Mouse (Mus musculus) forebrain, postnatal 0 days (tissue): ENCODE measurements at regions not wholly inside any gene's neighbourhood (a gene's known extent, or its start where the extent isn't known, plus 50 kb on each side); places are given as distances from the start of the nearest gene placed in this dataset.

Experiments
- ATAC-seq: fragments of 200-750 bp; cut with Nextera tagmentation; 2 replicates; pipeline ENCODE4 v1.8.0; 2017; ENCODE audit warnings: mild to moderate bottlenecking, moderate library complexity
- DNase-seq: peaks from one replicate; pipeline ENCODE4 v3.0.0-alpha.2; 2015
- H3K27ac ChIP-seq: fragments of 300-500 bp; sonication (generic); 2 replicates; pipeline ENCODE4 v1.5.1; 2014; ENCODE audit warnings: low read depth, mild to moderate bottlenecking, antibody characterized with exemption, low read length, moderate library complexity, mixed read lengths
- H3K27me3 ChIP-seq: fragments of 300-500 bp; sonication (generic); 2 replicates; pipeline ENCODE4 v1.6.1; 2014; ENCODE audit warnings: mild to moderate bottlenecking, low read length, mixed read lengths; ENCODE audit not compliant: insufficient read depth
- H3K36me3 ChIP-seq: fragments of 300-500 bp; sonication (generic); 2 replicates; pipeline ENCODE4 v1.6.1; 2014; ENCODE audit warnings: mild to moderate bottlenecking, moderate library complexity; ENCODE audit not compliant: insufficient read depth
- H3K4me1 ChIP-seq: fragments of 300-500 bp; sonication (generic); 2 replicates; pipeline ENCODE4 v1.6.1; 2014; ENCODE audit warnings: antibody characterized with exemption; ENCODE audit not compliant: insufficient read depth
- H3K4me2 ChIP-seq: fragments of 300-500 bp; sonication (generic); 2 replicates; pipeline ENCODE4 v1.6.1; 2014; ENCODE audit warnings: low read depth, mild to moderate bottlenecking, moderate library complexity
- H3K4me3 ChIP-seq: fragments of 300-500 bp; sonication (generic); 2 replicates; pipeline ENCODE4 v1.5.1; 2014; ENCODE audit warnings: low read depth, low read length, mixed read lengths
- H3K9ac ChIP-seq: fragments of 300-500 bp; sonication (generic); 2 replicates; pipeline ENCODE4 v1.6.1; 2014; ENCODE audit warnings: mild to moderate bottlenecking
- H3K9me3 ChIP-seq: fragments of 300-500 bp; sonication (generic); 2 replicates; pipeline ENCODE4 v1.6.1; 2016; ENCODE audit warnings: low read length
- CTCF ChIP-seq: sonication (generic); IDR thresholded peaks from 2 replicates; pipeline ENCODE4 v1.5.1; 2016; ENCODE audit warnings: antibody characterized with exemption, control low read depth, low read depth
- WGBS: fragments of 180-500 bp; shearing (Covaris S2); extraction: QIAGEN DNeasy Blood & Tissue Kit; methylation state at CpG from one replicate; pipeline ENCODE4 v1.1.7; 2014; 5-methylcytosine and 5-hydroxymethylcytosine counted together

GRCm38 (mm10) chr2:108764703-108765102, 515.8 kb upstream of the Kif18a start:
- H3K4me3 ChIP-seq: no peak overlapping the region
- H3K9me3 ChIP-seq: no peaks in the 10 kb centered on the region
- H3K27me3 ChIP-seq: no peaks in the 10 kb centered on the region
- no peaks in the 10 kb centered on the region for H3K4me1 ChIP-seq
- DNase-seq: no peak
- no peak overlapping the region for H3K27ac ChIP-seq
- 86% methylated on average over 4 of the region's 4 CpGs for WGBS
- no peaks in the 10 kb centered on the region for H3K36me3 ChIP-seq
- no peak overlapping the region for H3K4me2 ChIP-seq
- ATAC-seq: no peak
- no peak for TF ChIP-seq CTCF
- no peak overlapping the region for H3K9ac ChIP-seq

- H3K27me3 ChIP-seq: no peaks in the 10 kb centered on the region
- ATAC-seq (no peak), DNase-seq (no peak)
- no peak overlapping the region for H3K27ac ChIP-seq
- H3K4me3 ChIP-seq: no peak overlapping the region
- H3K9me3 ChIP-seq: no peaks in the 10 kb centered on the region
- 87% methylated on average over 2 of the region's 2 CpGs for WGBS
- no peak for TF ChIP-seq CTCF
- no peaks in the 10 kb centered on the region for H3K4me1 ChIP-seq
- no peaks in the 10 kb centered on the region for H3K36me3 ChIP-seq
- no peak overlapping the region for H3K9ac ChIP-seq
- H3K4me2 ChIP-seq: no peak overlapping the region
These were observed 514.1 kb upstream of the Kif18a start for GRCm38 (mm10) chr2:108766461-108766860.

GRCm38 (mm10) chr2:108770383-108770782, 510.2 kb upstream of the Kif18a start:
- H3K36me3 ChIP-seq: no peaks in the 10 kb centered on the region
- no peak for TF ChIP-seq CTCF
- no peak overlapping the region for H3K4me2 ChIP-seq
- no peak overlapping the region for H3K4me3 ChIP-seq
- no peak for DNase-seq
- H3K9ac ChIP-seq: no peak overlapping the region
- no peaks in the 10 kb centered on the region for H3K27me3 ChIP-seq
- no peak overlapping the region for H3K27ac ChIP-seq
- no peaks in the 10 kb centered on the region for H3K4me1 ChIP-seq
- 98% methylated on average over 1 of the region's 1 CpGs for WGBS
- no peak for ATAC-seq
- no peaks in the 10 kb centered on the region for H3K9me3 ChIP-seq

GRCm38 (mm10) chr2:108783457-108783856, 497.1 kb upstream of the Kif18a start:
- Histone ChIP-seq H3K9me3 (no peaks in the 10 kb centered on the region), H3K27me3 (no peaks in the 10 kb centered on the region), H3K4me3 (no peak overlapping the region), H3K27ac (no peak overlapping the region), H3K4me1 (no peaks in the 10 kb centered on the region), H3K9ac (no peak overlapping the region), H3K4me2 (no peak overlapping the region), H3K36me3 (no peaks in the 10 kb centered on the region)
- TF ChIP-seq CTCF: no peak
- DNase-seq: no peak
- ATAC-seq: no peak

- Histone ChIP-seq H3K9me3 (no peaks in the 10 kb centered on the region), H3K4me2 (no peak overlapping the region), H3K4me1 (no peaks in the 10 kb centered on the region), H3K9ac (no peak overlapping the region), H3K4me3 (no peak overlapping the region), H3K36me3 (no peaks in the 10 kb centered on the region), H3K27me3 (no peaks in the 10 kb centered on the region), H3K27ac (no peak overlapping the region)
- DNase-seq: no peak
- no peak for TF ChIP-seq CTCF
- 89% methylated on average over 19 of the region's 19 CpGs for WGBS
- ATAC-seq: no peak
These were observed 495.2 kb upstream of the Kif18a start for GRCm38 (mm10) chr2:108785161-108785957.

GRCm38 (mm10) chr2:108789166-108789565, 491.4 kb upstream of the Kif18a start:
- TF ChIP-seq CTCF: no peak
- no peak overlapping the region for H3K27ac ChIP-seq
- no peak for DNase-seq

GRCm38 (mm10) chr2:108795145-108795544, 485.4 kb upstream of the Kif18a start:
- WGBS: 79% methylated on average over 2 of the region's 2 CpGs
- no peak overlapping the region for H3K4me2 ChIP-seq
- DNase-seq: no peak
- no peak overlapping the region for H3K9ac ChIP-seq
- no peak overlapping the region for H3K27ac ChIP-seq
- H3K4me1 ChIP-seq: no peaks in the 10 kb centered on the region
- no peak for ATAC-seq
- no peaks in the 10 kb centered on the region for H3K9me3 ChIP-seq
- TF ChIP-seq CTCF: no peak
- H3K4me3 ChIP-seq: no peak overlapping the region
- no peaks in the 10 kb centered on the region for H3K36me3 ChIP-seq
- H3K27me3 ChIP-seq: no peaks in the 10 kb centered on the region

More at GRCm38 (mm10) chr2:108789166-108789565, 491.4 kb upstream of the Kif18a start:
- 89% methylated on average over 7 of the region's 7 CpGs for WGBS
- Histone ChIP-seq H3K9me3 (no peaks in the 10 kb centered on the region), H3K9ac (no peak overlapping the region), H3K27me3 (no peaks in the 10 kb centered on the region), H3K36me3 (no peaks in the 10 kb centered on the region), H3K4me1 (no peaks in the 10 kb centered on the region), H3K4me2 (no peak overlapping the region), H3K4me3 (no peak overlapping the region)
- ATAC-seq: no peak
